Mouse (Mus musculus): ENCODE data around the gene Eif4e1b. TPM values are rescaled to one million over a fixed set of nuclear protein-coding genes. Genes with fewer than 3 reads are reported as not detected.

The Eif4e1b gene
- total and polyA plus RNA-seq, 3 experiments = not detected

DNA sequence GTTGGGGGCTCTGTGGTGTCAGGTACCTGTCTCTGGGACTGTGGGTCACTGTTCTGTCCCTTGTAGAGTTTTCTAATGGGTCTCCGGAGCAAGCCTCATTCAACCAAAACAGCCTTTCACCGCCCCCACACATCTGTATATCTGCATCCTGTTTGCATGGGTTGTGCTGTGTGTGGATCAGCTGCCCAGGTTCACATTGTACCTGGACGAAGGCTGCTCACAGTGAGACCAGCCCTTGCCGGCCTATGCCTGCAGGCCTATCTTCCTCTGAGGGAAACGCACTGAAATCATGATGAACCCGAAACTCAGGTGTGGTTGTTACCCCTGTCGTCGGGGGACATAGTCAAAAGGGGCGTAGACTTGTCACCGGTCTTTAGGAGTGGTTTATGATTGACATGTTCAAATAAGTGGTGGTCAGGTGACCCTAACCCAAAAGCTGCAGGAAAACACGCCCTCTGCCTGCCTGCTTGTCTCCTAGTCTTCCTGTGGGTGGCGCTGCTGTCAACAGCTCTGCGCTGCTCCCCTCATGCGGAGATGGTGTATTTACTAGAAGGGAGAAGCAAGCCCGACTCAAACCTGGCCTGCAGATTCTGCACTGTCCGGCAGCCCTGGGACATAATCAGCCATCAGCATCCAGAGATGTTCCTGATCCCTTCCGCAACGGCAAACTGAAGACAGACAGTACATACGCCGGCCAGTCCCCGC lies 21.5 kb downstream of the Eif4e1b start:
- DNase-seq = no peak
- Histone ChIP-seq H3K36me3 (ENCODE audit: control insufficient read depth, insufficient read depth, low read length) (no peaks in the 10 kb centered on the region), H3K27ac (no peak overlapping the region), H3K9ac (ENCODE audit: low read depth, low read length) (no peak overlapping the region), H3K4me3 (no peak overlapping the region), H3K79me2 (replicated peaks; ENCODE audit: control insufficient read depth, insufficient read depth, low read length) (no peaks in the 10 kb centered on the region), H3K27me3 (ENCODE audit: control insufficient read depth, insufficient read depth, low read length) (no peaks in the 10 kb centered on the region; the same call in 1 of the 2 replicates), H3K4me1 (ENCODE audit: control insufficient read depth, insufficient read depth, low read length) (no peaks in the 10 kb centered on the region)
- 37% methylated on average over 21 of the region's 21 CpGs for WGBS
- TF ChIP-seq EP300 (IDR thresholded peaks at IDR 0.05; ENCODE audit: insufficient read depth, low read depth, low read length) (no peak), CTCF (IDR thresholded peaks at IDR 0.05) (0 out of 2 replicates have a peak, but pooled peaks have one; percentile 15)
- intact Hi-C loops (cut with DNase I) = no loop called here

DNA sequence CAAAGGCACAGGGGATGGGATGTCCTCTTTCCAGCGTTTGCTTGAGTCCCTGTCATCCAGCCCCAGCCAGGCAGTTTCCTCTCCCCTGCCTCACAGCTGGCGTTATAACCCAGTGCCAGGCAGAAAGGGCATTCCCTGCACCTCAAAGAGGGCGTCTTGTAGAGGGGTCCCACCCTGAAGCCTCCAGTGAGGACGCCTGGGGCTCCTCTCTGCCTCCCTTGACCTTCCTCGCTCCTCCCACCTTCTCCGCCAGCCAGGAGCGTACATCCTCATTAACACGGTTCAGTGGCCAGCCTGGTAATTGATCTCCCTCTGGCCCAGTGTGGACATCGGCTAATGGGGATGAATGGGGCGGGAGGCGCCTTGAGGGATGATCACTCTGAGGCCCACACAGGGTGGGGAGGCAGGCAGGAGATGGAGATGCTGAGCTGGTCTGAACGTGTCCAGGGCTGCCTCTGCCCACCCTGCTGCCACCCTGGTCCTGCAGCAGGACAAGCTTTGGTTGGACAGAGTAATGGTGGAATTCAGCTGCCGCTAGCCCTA lies 22.7 kb downstream of the Eif4e1b start:
- no peak overlapping the region for H3K4me3 ChIP-seq
- intact Hi-C loops (cut with DNase I) = no loop called here
- H3K4me1 ChIP-seq (ENCODE audit: control insufficient read depth, insufficient read depth, low read length) = no peaks in the 10 kb centered on the region
- H3K9ac ChIP-seq (ENCODE audit: low read depth, low read length) = no peak overlapping the region
- H3K27me3 ChIP-seq (ENCODE audit: control insufficient read depth, insufficient read depth, low read length) = no peaks in the 10 kb centered on the region; the same call in 1 of the 2 replicates
- no peak overlapping the region for H3K27ac ChIP-seq
- no peaks in the 10 kb centered on the region for H3K36me3 ChIP-seq (ENCODE audit: control insufficient read depth, insufficient read depth, low read length)
- DNase-seq = no peak
- TF ChIP-seq EP300 (IDR thresholded peaks at IDR 0.05; ENCODE audit: insufficient read depth, low read depth, low read length) (no peak), CTCF (IDR thresholded peaks at IDR 0.05) (no peak), POLR2A (IDR thresholded peaks at IDR 0.05; ENCODE audit: insufficient read depth, low read depth, low read length) (no peak)
- H3K79me2 ChIP-seq (replicated peaks; ENCODE audit: control insufficient read depth, insufficient read depth, low read length) = no peaks in the 10 kb centered on the region
- WGBS = 47% methylated on average over 13 of the region's 13 CpGs

DNA sequence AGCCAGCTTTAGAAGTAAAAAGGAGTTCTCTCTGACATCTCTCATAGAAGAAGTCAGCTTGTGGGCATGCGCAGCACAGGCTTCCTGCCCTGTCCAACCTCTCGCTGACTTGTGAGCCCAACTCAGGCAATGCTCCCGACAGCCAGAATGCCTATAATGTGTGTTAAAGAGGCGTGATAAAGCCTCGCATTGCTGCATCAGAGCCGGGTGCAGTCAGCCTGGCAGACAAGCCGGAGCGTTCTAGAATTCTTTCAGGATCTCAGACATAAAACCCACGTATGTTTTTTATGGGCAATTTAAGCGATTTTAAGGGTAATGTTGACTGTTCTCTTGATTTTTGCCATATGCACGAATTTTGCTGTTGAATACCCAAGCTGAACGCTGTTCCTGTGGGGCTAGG lies 24.3 kb downstream of the Eif4e1b start:
- intact Hi-C loops (cut with DNase I) = no loop called here
- WGBS = 65% methylated on average over 12 of the region's 12 CpGs
- no peaks in the 10 kb centered on the region; the same call in 1 of the 2 replicates for H3K27me3 ChIP-seq (ENCODE audit: control insufficient read depth, insufficient read depth, low read length)

DNA sequence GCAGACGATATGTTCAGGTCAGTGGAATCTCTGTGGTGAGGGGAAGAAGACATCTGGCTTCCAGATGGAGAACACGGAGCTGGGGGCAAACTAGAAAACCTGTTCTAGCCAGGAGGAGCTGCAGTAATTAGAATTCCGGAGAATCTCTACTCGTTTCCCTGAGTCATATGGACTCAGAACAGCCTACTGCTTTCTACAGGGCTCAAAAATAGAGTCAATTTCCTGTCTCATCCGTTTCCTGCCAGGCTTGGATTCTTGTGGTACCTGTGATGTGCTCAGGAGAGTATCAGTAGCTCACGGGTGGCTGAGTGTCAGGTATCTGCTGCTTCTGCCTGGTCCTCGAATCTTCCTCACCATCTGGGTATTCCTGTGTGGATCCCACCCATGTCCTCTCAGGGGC lies 27.7 kb downstream of the Eif4e1b start:
- Histone ChIP-seq H3K9ac (ENCODE audit: low read depth, low read length) (no peak overlapping the region), H3K27ac (no peak overlapping the region), H3K79me2 (replicated peaks; ENCODE audit: control insufficient read depth, insufficient read depth, low read length) (no peaks in the 10 kb centered on the region), H3K27me3 (ENCODE audit: control insufficient read depth, insufficient read depth, low read length) (no peaks in the 10 kb centered on the region; the same call in 1 of the 2 replicates), H3K36me3 (ENCODE audit: control insufficient read depth, insufficient read depth, low read length) (no peaks in the 10 kb centered on the region), H3K4me3 (no peak overlapping the region), H3K4me1 (ENCODE audit: control insufficient read depth, insufficient read depth, low read length) (no peaks in the 10 kb centered on the region)
- 45% methylated on average over 7 of the region's 7 CpGs for WGBS
- intact Hi-C loops (cut with DNase I) = no loop called here
- DNase-seq = no peak
- TF ChIP-seq POLR2A (IDR thresholded peaks at IDR 0.05; ENCODE audit: insufficient read depth, low read depth, low read length) = no peak

More for the DNA sequence above, 24.3 kb downstream of the Eif4e1b start:
- Histone ChIP-seq H3K9ac (ENCODE audit: low read depth, low read length) (no peak overlapping the region), H3K4me3 (no peak overlapping the region), H3K36me3 (ENCODE audit: control insufficient read depth, insufficient read depth, low read length) (no peaks in the 10 kb centered on the region), H3K27ac (no peak overlapping the region), H3K79me2 (replicated peaks; ENCODE audit: control insufficient read depth, insufficient read depth, low read length) (no peaks in the 10 kb centered on the region), H3K4me1 (ENCODE audit: control insufficient read depth, insufficient read depth, low read length) (no peaks in the 10 kb centered on the region)
- TF ChIP-seq POLR2A (IDR thresholded peaks at IDR 0.05; ENCODE audit: insufficient read depth, low read depth, low read length) (no peak), EP300 (IDR thresholded peaks at IDR 0.05; ENCODE audit: insufficient read depth, low read depth, low read length) (no peak), CTCF (IDR thresholded peaks at IDR 0.05) (no peak)
- DNase-seq = no peak

DNA sequence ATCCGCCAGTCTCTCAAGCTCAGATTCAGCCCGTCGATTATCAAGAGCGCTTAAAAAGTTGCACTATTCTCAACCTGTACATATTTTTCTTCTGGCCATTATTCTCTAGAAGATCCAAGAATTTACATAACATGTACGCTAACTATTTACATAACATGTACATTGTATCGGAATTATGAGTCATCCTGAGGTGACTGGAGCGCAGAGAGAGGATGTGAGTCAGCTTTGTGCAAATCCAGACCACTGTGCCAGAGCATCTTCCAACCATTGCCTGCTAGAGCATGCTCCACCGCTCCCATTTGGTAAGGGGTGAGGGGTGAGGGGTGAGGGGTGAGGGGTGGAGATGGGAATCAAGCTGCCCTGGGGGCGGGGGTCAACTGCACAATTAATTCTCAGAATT lies 29.6 kb downstream of the Eif4e1b start:
- H3K4me1 ChIP-seq (ENCODE audit: control insufficient read depth, insufficient read depth, low read length) = no peaks in the 10 kb centered on the region
- DNase-seq = no peak
- H3K79me2 ChIP-seq (replicated peaks; ENCODE audit: control insufficient read depth, insufficient read depth, low read length) = no peaks in the 10 kb centered on the region
- H3K27me3 ChIP-seq (ENCODE audit: control insufficient read depth, insufficient read depth, low read length) = no peaks in the 10 kb centered on the region
- TF ChIP-seq EP300 (IDR thresholded peaks at IDR 0.05; ENCODE audit: insufficient read depth, low read depth, low read length) (no peak), CTCF (IDR thresholded peaks at IDR 0.05) (no peak), POLR2A (IDR thresholded peaks at IDR 0.05; ENCODE audit: insufficient read depth, low read depth, low read length) (no peak)
- no peak overlapping the region for H3K4me3 ChIP-seq
- intact Hi-C loops (cut with DNase I) = no loop called here
- no peak overlapping the region for H3K9ac ChIP-seq (ENCODE audit: low read depth, low read length)
- WGBS = 69% methylated on average over 9 of the region's 9 CpGs
- no peak overlapping the region for H3K27ac ChIP-seq
- no peaks in the 10 kb centered on the region for H3K36me3 ChIP-seq (ENCODE audit: control insufficient read depth, insufficient read depth, low read length)

DNA sequence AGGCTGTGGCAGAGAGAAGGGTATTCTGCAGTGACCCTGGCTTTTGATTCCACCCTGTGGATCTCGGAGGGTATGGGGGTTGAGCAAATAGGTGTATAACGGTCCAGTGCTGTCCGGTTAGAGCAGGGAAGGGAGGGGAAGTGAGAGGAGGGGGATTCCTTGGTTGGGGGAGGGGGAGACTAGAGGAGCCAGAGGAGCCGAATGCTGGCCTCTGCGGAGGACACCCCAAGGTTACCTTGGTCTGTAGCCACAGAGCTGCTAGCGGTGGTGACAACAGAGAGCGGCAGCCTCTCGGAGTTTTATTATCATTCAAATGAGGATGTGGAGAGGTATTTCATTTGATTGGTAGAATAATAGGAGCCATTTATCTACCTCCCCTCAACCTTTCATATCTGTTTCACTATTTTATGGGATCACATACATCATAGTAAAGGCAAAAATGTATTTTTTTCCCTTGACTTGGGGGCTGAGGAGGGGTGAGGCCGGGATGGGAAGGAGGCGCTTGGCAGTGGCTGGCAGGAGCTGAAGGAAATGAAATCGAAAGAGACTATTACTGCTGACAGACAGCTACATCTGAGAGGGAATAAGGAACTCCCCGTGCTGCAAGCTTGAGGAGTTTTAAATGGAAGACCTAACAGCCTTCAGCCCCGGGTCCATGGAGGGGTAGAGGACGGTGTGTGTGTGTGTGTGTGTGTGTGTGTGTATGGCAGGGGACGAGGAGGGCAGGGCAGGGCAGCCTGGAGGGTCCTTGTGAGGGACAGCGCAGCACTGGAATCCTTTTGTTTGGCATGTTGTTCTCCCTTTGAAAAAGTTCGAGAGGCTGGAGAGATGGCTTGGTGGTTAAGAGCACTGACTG lies 34.8 kb downstream of the Eif4e1b start:
- WGBS = 30% methylated on average over 17 of the region's 17 CpGs
- intact Hi-C loops (cut with DNase I) = no loop called here

More for the DNA sequence above, 34.8 kb downstream of the Eif4e1b start:
- Histone ChIP-seq H3K36me3 (ENCODE audit: control insufficient read depth, insufficient read depth, low read length) (no peaks in the 10 kb centered on the region), H3K27me3 (ENCODE audit: control insufficient read depth, insufficient read depth, low read length) (no peaks in the 10 kb centered on the region), H3K4me1 (ENCODE audit: control insufficient read depth, insufficient read depth, low read length) (no peaks in the 10 kb centered on the region), H3K27ac (no peak overlapping the region), H3K79me2 (replicated peaks; ENCODE audit: control insufficient read depth, insufficient read depth, low read length) (no peaks in the 10 kb centered on the region), H3K4me3 (no peak overlapping the region), H3K9ac (ENCODE audit: low read depth, low read length) (no peak overlapping the region)
- no peak for DNase-seq
- no peak for TF ChIP-seq EP300 (IDR thresholded peaks at IDR 0.05; ENCODE audit: insufficient read depth, low read depth, low read length)
- no peak for TF ChIP-seq POLR2A (IDR thresholded peaks at IDR 0.05; ENCODE audit: insufficient read depth, low read depth, low read length)
- TF ChIP-seq CTCF (IDR thresholded peaks at IDR 0.05) = no peak
